Mouse (Mus musculus) liver, postnatal 0 days (tissue): ENCODE data around the gene Slc9a2. TPM values are rescaled to one million over a fixed set of nuclear protein-coding genes. Genes with fewer than 3 reads are reported as not detected.

Source experiments
- ATAC-seq: fragments of 200-750 bp; cut with Nextera tagmentation; 2 replicates; pipeline ENCODE4 v1.8.0; 2017; ENCODE audit warnings: mild to moderate bottlenecking, moderate library complexity
- DNase-seq: peaks from one replicate; pipeline ENCODE4 v3.0.0-alpha.2; 2016
- H3K27ac ChIP-seq: fragments of 300-500 bp; sonication (generic); 2 replicates; pipeline ENCODE4 v1.5.1; 2014; ENCODE audit warnings: antibody characterized with exemption, moderate library complexity, mild to moderate bottlenecking, low read depth
- H3K27me3 ChIP-seq: fragments of 300-500 bp; sonication (generic); 2 replicates; pipeline ENCODE4 v1.6.1; 2014; ENCODE audit warnings: low read length, control low read depth, mixed read lengths; ENCODE audit not compliant: insufficient read depth
- H3K36me3 ChIP-seq: fragments of 300-500 bp; sonication (generic); replicated peaks from 2 replicates; pipeline ENCODE4 v1.6.1; 2014; ENCODE audit warnings: mild to moderate bottlenecking, control low read depth, low read length, moderate library complexity, mixed read lengths; ENCODE audit not compliant: insufficient read depth
- H3K4me1 ChIP-seq: fragments of 300-500 bp; sonication (generic); 2 replicates; pipeline ENCODE4 v1.6.1; 2014; ENCODE audit warnings: antibody characterized with exemption, mild to moderate bottlenecking, control low read depth; ENCODE audit not compliant: insufficient read depth
- H3K4me2 ChIP-seq: fragments of 300-500 bp; sonication (generic); 2 replicates; pipeline ENCODE4 v1.6.1; 2014; ENCODE audit warnings: low read depth, mild to moderate bottlenecking, low read length, moderate library complexity, mixed read lengths
- H3K4me3 ChIP-seq: fragments of 300-500 bp; sonication (generic); 2 replicates; pipeline ENCODE4 v1.5.1; 2014; ENCODE audit warnings: low read depth, low read length
- H3K9ac ChIP-seq: fragments of 300-500 bp; sonication (generic); replicated peaks from 2 replicates; pipeline ENCODE4 v1.6.1; 2014; ENCODE audit warnings: mild to moderate bottlenecking, moderate library complexity
- H3K9me3 ChIP-seq: fragments of 300-500 bp; sonication (generic); 2 replicates; pipeline ENCODE4 v1.6.1; 2016; ENCODE audit warnings: mild to moderate bottlenecking, control low read depth, low read length, mixed read lengths
- CTCF ChIP-seq: sonication (generic); IDR thresholded peaks from 2 replicates; pipeline ENCODE4 v1.5.1; 2016; ENCODE audit warnings: antibody characterized with exemption, low read depth
- EP300 ChIP-seq: IDR thresholded peaks from 2 replicates; pipeline ENCODE4 v1.6.1; 2016; ENCODE audit warnings: antibody characterized with exemption, low read depth, mild to moderate bottlenecking
- WGBS: fragments of 180-500 bp; shearing (Covaris S2); extraction: QIAGEN DNeasy Blood & Tissue Kit; methylation state at CpG from one replicate; pipeline ENCODE4 v1.1.7; 2014; ENCODE audit not compliant: insufficient replicate concordance; 5-methylcytosine and 5-hydroxymethylcytosine counted together
- polyA plus RNA-seq: library from polyadenylated mRNA; unstranded; fragments of >200 nt; fragmentation: Nextera tagmentation; extraction: Ambion mirVana; gene quantifications from 2 replicates; pipeline ENCODE4 v1.2.1, GENCODE M21; 2015

Slc9a2 gene
- polyA plus RNA-seq, 1 experiment from 2014 or later = not detected

DNA sequence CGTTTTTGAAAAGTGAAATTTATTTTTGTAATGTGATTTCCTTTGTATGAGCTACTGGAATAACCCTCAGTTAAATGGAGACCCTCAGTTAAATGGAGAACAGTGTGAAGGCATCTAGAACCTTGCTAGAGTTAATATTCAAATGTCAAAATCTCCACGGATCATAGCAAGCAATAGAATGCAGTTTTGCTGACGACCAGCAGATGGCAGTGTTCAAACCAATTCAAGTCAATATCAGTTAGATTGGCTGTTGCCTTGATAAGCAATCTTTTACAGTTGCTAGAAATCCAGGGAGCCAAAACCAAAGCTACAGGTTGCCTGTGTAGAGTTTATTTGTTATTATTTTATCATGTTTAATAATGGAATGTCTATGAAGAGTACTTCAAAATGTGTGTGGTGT lies 122.4 kb downstream of the Slc9a2 start:
- no peaks in the 10 kb centered on the region for H3K27me3 ChIP-seq
- 17% methylated on average over 3 of the region's 3 CpGs for WGBS
- no peak overlapping the region for H3K27ac ChIP-seq
- no peak overlapping the region for H3K4me3 ChIP-seq
- no peaks in the 10 kb centered on the region for H3K4me1 ChIP-seq
- H3K9ac ChIP-seq = no peak overlapping the region
- TF ChIP-seq EP300 (no peak), CTCF (peak; percentile 81)
- H3K4me2 ChIP-seq = no peak overlapping the region
- DNase-seq = peak; percentile 34
- H3K9me3 ChIP-seq = no peaks in the 10 kb centered on the region
- no peak for ATAC-seq
- no peaks in the 10 kb centered on the region for H3K36me3 ChIP-seq

DNA sequence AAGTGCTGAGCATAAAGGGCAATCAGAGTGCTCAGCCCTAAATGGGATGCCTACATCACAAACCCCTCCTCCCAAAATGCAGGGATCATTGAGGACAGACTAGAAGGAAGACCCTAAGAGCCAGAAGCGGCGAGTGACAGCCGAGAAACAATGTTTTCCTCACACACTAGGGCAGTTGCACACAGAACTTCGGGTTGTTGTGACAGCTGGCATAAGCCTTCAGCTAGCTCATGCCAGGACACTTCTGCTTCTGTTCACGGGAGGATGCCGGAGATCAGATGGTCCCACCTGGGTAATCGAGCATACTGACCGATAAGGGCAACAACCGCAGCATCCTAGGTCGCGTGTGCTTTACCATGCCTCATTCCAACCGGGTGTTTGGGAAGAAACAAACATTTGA lies 123.7 kb downstream of the Slc9a2 start:
- Histone ChIP-seq H3K4me3 (no peak overlapping the region), H3K9me3 (no peaks in the 10 kb centered on the region), H3K4me2 (no peak overlapping the region), H3K36me3 (no peaks in the 10 kb centered on the region), H3K4me1 (no peaks in the 10 kb centered on the region), H3K9ac (no peak overlapping the region), H3K27ac (no peak overlapping the region), H3K27me3 (no peaks in the 10 kb centered on the region)
- TF ChIP-seq CTCF = no peak
- no peak for TF ChIP-seq EP300
- 82% methylated on average over 12 of the region's 12 CpGs for WGBS
- DNase-seq = no peak
- ATAC-seq = no peak

DNA sequence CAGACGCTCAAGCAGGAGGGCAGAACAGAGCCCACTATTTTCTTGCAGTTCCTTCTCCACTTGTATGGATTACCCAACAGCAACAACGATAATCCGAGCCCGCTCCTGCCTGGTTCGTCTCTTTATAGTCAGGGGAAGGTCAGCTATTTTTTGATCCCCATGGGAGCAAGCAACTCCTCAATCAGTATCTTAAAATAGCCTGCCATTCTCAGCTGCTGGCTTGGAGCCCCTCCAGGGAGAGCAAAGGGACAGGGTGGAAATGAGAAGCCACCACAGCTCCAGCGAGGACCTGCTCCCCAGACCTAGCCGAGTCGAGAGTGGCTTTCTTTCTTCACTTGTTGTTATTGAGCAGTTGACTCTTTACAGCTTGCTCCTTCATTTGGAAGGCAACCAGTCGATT lies 125.0 kb downstream of the Slc9a2 start, which contains the start of gene Tmem182:
TSS of gene Tmem182 (plus strand) at position 251 of the 400 bp plus-strand sequence.
- H3K4me3 ChIP-seq = no peak within 1 kb of the TSS
- no peak within 1 kb of the TSS for H3K27ac ChIP-seq
- TF ChIP-seq EP300 = no peak
- TF ChIP-seq CTCF = no peak
- H3K9me3 ChIP-seq = no peaks in the 10 kb centered on the region
- 80% methylated on average over 9 of the region's 9 CpGs for WGBS
- no peaks in the 10 kb centered on the region for H3K27me3 ChIP-seq
- ATAC-seq (no peak), DNase-seq (no peak)
- H3K9ac ChIP-seq = no peak within 1 kb of the TSS
- no peaks in the 10 kb centered on the region for H3K36me3 ChIP-seq
- no peaks in the 10 kb centered on the region for H3K4me1 ChIP-seq
- H3K4me2 ChIP-seq = no peak within 1 kb of the TSS

DNA sequence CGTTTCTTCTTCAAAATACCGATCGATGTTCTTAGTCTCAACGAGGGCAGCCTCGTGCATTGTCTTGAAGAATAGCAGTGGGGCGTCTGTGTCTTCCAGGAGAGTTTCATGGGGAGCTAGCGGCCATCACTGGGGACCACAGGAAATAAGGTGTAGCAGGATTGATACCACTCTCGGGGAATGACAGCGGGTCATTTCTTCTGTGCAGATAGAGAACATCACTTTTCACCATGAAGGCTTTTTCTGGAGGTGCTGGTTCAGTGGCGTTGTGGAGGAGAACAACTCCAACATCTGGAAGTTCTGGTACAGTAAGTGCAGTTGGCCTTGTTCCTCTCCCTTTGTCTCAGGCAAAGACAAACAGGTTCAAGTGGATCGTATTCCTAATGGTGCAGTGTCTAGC lies 125.5 kb downstream of the Slc9a2 start:
- Histone ChIP-seq H3K27ac (no peak overlapping the region), H3K36me3 (no peaks in the 10 kb centered on the region), H3K9ac (no peak overlapping the region), H3K4me1 (no peaks in the 10 kb centered on the region), H3K4me3 (no peak overlapping the region), H3K4me2 (no peak overlapping the region), H3K9me3 (no peaks in the 10 kb centered on the region), H3K27me3 (no peaks in the 10 kb centered on the region)
- TF ChIP-seq EP300 = no peak
- DNase-seq (no peak), ATAC-seq (no peak)
- WGBS = 79% methylated on average over 11 of the region's 11 CpGs

DNA sequence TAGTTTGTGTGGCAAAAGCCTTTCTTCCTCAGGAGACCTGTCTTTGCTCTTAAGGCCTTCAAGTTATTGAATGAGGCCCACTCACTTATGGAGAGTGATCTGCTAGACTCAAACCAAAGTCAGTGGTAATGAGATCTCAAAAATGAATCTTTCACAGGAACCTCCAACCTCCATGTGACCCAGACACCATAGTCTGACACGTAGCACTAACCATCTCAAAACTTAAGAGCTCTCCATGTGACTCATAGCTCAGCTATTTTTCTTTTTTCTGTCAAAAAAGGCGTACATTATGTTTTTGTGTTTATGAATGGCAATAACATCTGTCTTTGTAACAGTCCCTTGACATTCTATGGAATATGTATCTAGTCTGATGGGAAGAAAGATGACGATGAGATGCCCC lies 128.3 kb downstream of the Slc9a2 start:
- Histone ChIP-seq H3K36me3 (no peaks in the 10 kb centered on the region), H3K27me3 (no peaks in the 10 kb centered on the region), H3K27ac (no peak overlapping the region), H3K4me3 (no peak overlapping the region), H3K4me2 (no peak overlapping the region), H3K9me3 (no peaks in the 10 kb centered on the region), H3K4me1 (no peaks in the 10 kb centered on the region), H3K9ac (no peak overlapping the region)
- WGBS = 84% methylated on average over 3 of the region's 3 CpGs
- ATAC-seq (no peak), DNase-seq (no peak)
- TF ChIP-seq CTCF (no peak), EP300 (no peak)

DNA sequence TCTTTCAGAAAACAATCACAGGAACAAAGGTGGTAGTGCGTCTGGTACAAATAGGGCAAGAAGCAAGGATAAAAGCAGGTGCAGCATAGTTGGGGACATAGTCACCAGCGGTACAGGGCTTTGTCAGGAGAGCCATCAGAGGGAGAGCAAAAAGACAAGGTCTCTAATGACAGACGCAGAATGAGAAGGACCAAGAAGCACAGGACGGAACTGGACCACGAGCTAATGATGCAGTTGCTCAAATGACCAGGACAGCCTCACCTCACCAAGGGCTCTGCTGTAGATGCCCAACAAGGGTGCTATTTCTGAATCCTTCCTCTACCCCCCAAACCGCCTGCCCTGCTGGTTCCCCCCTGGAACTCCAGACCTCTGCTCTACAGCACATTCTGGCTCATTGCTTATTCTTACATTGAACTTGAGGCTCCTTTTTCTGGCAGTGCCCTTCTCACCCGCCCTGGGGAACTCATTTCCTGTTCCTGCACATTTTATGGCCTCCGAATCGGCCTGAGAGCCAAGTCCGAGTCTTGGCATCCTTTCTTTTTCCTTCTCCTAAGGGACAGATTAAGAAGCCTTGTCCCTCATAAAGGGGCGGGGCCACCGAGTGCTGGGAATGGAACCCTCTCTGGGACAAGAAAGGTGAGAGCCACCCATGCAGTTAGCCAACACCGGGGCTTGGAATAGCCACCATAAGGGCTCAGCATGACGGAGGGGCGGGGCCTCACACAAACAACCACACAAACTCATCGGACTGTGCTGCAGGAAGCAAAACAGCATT lies 134.9 kb downstream of the Slc9a2 start:
- 58% methylated on average over 16 of the region's 16 CpGs for WGBS
- no peak for ATAC-seq
- no peak for DNase-seq

More for the DNA sequence above, 134.9 kb downstream of the Slc9a2 start:
- H3K27ac ChIP-seq = no peak overlapping the region
- 0 out of 2 replicates have a peak overlapping the region, but pooled peaks have one; percentile 22 for H3K4me2 ChIP-seq
- no peaks in the 10 kb centered on the region for H3K27me3 ChIP-seq
- H3K9ac ChIP-seq = no peak overlapping the region
- TF ChIP-seq EP300 (no peak), CTCF (no peak)
- no peaks in the 10 kb centered on the region for H3K4me1 ChIP-seq
- H3K36me3 ChIP-seq = no peaks in the 10 kb centered on the region
- H3K9me3 ChIP-seq = no peaks in the 10 kb centered on the region
- no peak overlapping the region for H3K4me3 ChIP-seq

Other genes with a start within 250 kb of the Slc9a2 start
- gene Il18r1, start 215.0 kb upstream of the Slc9a2 start, polyA plus RNA-seq = 0.44 and 0.62 TPM in 2 replicates
- 1.6 and 1.7 TPM in 2 replicates for gene Il18rap, start 165.2 kb upstream of the Slc9a2 start, polyA plus RNA-seq
- not detected in 2 replicates for gene Slc9a4, start 100.5 kb upstream of the Slc9a2 start, polyA plus RNA-seq
- 0.62 and 0.65 TPM in 2 replicates for gene Mfsd9, start 110.1 kb downstream of the Slc9a2 start, polyA plus RNA-seq
- 0.06 and 1.1 TPM in 2 replicates for gene Tmem182, start 125.0 kb downstream of the Slc9a2 start, polyA plus RNA-seq